Mouse (Mus musculus): ENCODE measurements around the gene Ech1. TPM values are rescaled to one million over a fixed set of nuclear protein-coding genes. Genes with fewer than 3 reads are reported as not detected.
"Not testable (repeated sequence)": the region's sequence is repeated elsewhere in the genome, so short reads cannot be mapped to it uniquely, and the experiment has no call there.

Gene Ech1
- polyA plus RNA-seq, 1 experiment = 865 TPM

DNA sequence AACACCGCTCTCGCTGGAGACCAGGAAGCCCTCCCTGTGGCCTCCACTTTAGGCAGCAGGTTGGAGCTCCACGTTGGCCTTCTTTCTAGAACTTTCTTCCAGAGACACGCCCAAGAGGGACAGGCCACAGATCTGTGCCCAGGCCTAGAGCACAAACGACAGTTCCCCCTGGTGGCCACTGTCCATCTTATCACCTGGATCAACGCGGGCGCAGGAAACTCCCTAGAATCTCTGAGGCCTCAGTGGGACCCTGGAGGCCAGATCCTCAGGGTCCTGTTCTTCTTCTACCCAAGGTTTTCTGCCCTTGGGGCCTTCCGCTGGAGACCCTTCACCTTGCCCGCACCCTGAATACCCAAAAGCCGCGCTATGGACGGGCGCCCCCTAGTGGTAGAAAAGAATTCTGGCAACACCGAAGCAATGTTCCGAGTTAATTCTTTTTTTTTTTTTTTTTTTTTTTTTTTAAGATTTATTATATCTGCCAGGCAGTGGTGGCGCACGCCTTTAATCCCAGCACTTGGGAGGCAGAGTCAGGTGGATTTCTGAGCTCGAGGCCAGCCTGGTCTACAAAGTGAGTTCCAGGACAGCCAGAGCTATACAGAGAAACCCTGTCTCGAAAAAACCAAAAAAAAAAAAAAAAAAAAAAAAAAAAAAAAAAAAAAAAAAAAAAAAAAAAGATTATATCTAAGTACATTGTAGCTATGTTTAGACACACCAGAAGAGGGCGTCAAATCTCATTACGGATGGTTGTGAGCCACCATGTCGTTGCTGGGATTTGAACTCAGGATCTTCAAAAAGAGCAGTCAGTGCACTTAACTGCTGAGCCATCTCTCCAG is 42.7 kb downstream of the Ech1 start:
- peak; percentile 84 for DNase-seq
- H3K4me1 ChIP-seq (ENCODE audit: control insufficient read depth, insufficient read depth, low read length); H3K36me3 ChIP-seq (ENCODE audit: control insufficient read depth, insufficient read depth, low read length); H3K27me3 ChIP-seq (replicated peaks; ENCODE audit: control insufficient read depth, insufficient read depth, low read length): not testable (repeated sequence)
- H3K4me3 ChIP-seq (ENCODE audit: insufficient read depth, low read depth, low read length) = peak overlapping the region; percentile 34
- peak overlapping the region; percentile 2; the same call in 1 of the 2 replicates for H3K27ac ChIP-seq (ENCODE audit: insufficient read depth, low read depth, low read length)
- peak; percentile 48 for TF ChIP-seq CTCF (conservative IDR thresholded peaks at IDR 0.05; ENCODE audit: insufficient read depth, insufficient read length, low read depth, low read length)
- 18% methylated on average over 23 of the region's 23 CpGs for WGBS

- WGBS = 89% methylated on average over 24 of the region's 24 CpGs
- no peaks in the 10 kb centered on the region for H3K27me3 ChIP-seq (replicated peaks; ENCODE audit: control insufficient read depth, insufficient read depth, low read length)
- H3K36me3 ChIP-seq (ENCODE audit: control insufficient read depth, insufficient read depth, low read length) = no peaks in the 10 kb centered on the region
- TF ChIP-seq POLR2A (IDR thresholded peaks at IDR 0.05; ENCODE audit: low read depth, low read length) = no peak
- TF ChIP-seq CTCF (conservative IDR thresholded peaks at IDR 0.05; ENCODE audit: insufficient read depth, insufficient read length, low read depth, low read length) = no peak
- H3K27ac ChIP-seq (ENCODE audit: insufficient read depth, low read depth, low read length) = no peak overlapping the region
- no peak for DNase-seq
- no peak overlapping the region for H3K4me3 ChIP-seq (ENCODE audit: insufficient read depth, low read depth, low read length)
- no peaks in the 10 kb centered on the region for H3K4me1 ChIP-seq (ENCODE audit: control insufficient read depth, insufficient read depth, low read length)
Measured at GRCm38 (mm10) chr7:28870901-28871664, 46.1 kb downstream of the Ech1 start.

- no peak overlapping the region for H3K4me3 ChIP-seq (ENCODE audit: insufficient read depth, low read depth, low read length)
- TF ChIP-seq CTCF (conservative IDR thresholded peaks at IDR 0.05; ENCODE audit: insufficient read depth, insufficient read length, low read depth, low read length) (no peak), POLR2A (IDR thresholded peaks at IDR 0.05; ENCODE audit: low read depth, low read length) (no peak)
- H3K27me3 ChIP-seq (replicated peaks; ENCODE audit: control insufficient read depth, insufficient read depth, low read length) = no peaks in the 10 kb centered on the region
- H3K4me1 ChIP-seq (ENCODE audit: control insufficient read depth, insufficient read depth, low read length) = no peaks in the 10 kb centered on the region
- DNase-seq = no peak
- WGBS = 85% methylated on average over 2 of the region's 2 CpGs
- H3K36me3 ChIP-seq (ENCODE audit: control insufficient read depth, insufficient read depth, low read length) = no peaks in the 10 kb centered on the region
- no peak overlapping the region for H3K27ac ChIP-seq (ENCODE audit: insufficient read depth, low read depth, low read length)
Measured at GRCm38 (mm10) chr7:28874565-28874964, 49.5 kb downstream of the Ech1 start.

GRCm38 (mm10) chr7:28876099-28876498 is 51.1 kb downstream of the Ech1 start:
- H3K4me3 ChIP-seq (ENCODE audit: insufficient read depth, low read depth, low read length) = no peak overlapping the region
- no peaks in the 10 kb centered on the region for H3K4me1 ChIP-seq (ENCODE audit: control insufficient read depth, insufficient read depth, low read length)
- H3K27me3 ChIP-seq (replicated peaks; ENCODE audit: control insufficient read depth, insufficient read depth, low read length) = no peaks in the 10 kb centered on the region
- 67% methylated on average over 4 of the region's 4 CpGs for WGBS
- TF ChIP-seq CTCF (conservative IDR thresholded peaks at IDR 0.05; ENCODE audit: insufficient read depth, insufficient read length, low read depth, low read length) (no peak), POLR2A (IDR thresholded peaks at IDR 0.05; ENCODE audit: low read depth, low read length) (no peak)
- no peaks in the 10 kb centered on the region for H3K36me3 ChIP-seq (ENCODE audit: control insufficient read depth, insufficient read depth, low read length)
- DNase-seq = no peak
- no peak overlapping the region for H3K27ac ChIP-seq (ENCODE audit: insufficient read depth, low read depth, low read length)

- no peaks in the 10 kb centered on the region for H3K4me1 ChIP-seq (ENCODE audit: control insufficient read depth, insufficient read depth, low read length)
- H3K27me3 ChIP-seq (replicated peaks; ENCODE audit: control insufficient read depth, insufficient read depth, low read length) = no peaks in the 10 kb centered on the region
- WGBS = 88% methylated on average over 7 of the region's 7 CpGs
- H3K36me3 ChIP-seq (ENCODE audit: control insufficient read depth, insufficient read depth, low read length) = no peaks in the 10 kb centered on the region
- DNase-seq = no peak
- no peak overlapping the region for H3K4me3 ChIP-seq (ENCODE audit: insufficient read depth, low read depth, low read length)
- no peak for TF ChIP-seq CTCF (conservative IDR thresholded peaks at IDR 0.05; ENCODE audit: insufficient read depth, insufficient read length, low read depth, low read length)
- TF ChIP-seq POLR2A (IDR thresholded peaks at IDR 0.05; ENCODE audit: low read depth, low read length) = no peak
- no peak overlapping the region for H3K27ac ChIP-seq (ENCODE audit: insufficient read depth, low read depth, low read length)
Measured at GRCm38 (mm10) chr7:28877155-28877554, 52.1 kb downstream of the Ech1 start.

GRCm38 (mm10) chr7:28877856-28878255 is 52.8 kb downstream of the Ech1 start:
- H3K27me3 ChIP-seq (replicated peaks; ENCODE audit: control insufficient read depth, insufficient read depth, low read length) = no peaks in the 10 kb centered on the region
- WGBS = 88% methylated on average over 4 of the region's 4 CpGs
- H3K36me3 ChIP-seq (ENCODE audit: control insufficient read depth, insufficient read depth, low read length) = no peaks in the 10 kb centered on the region
- DNase-seq = no peak
- H3K27ac ChIP-seq (ENCODE audit: insufficient read depth, low read depth, low read length) = no peak overlapping the region
- H3K4me3 ChIP-seq (ENCODE audit: insufficient read depth, low read depth, low read length) = no peak overlapping the region
- TF ChIP-seq CTCF (conservative IDR thresholded peaks at IDR 0.05; ENCODE audit: insufficient read depth, insufficient read length, low read depth, low read length) (no peak), POLR2A (IDR thresholded peaks at IDR 0.05; ENCODE audit: low read depth, low read length) (no peak)
- no peaks in the 10 kb centered on the region for H3K4me1 ChIP-seq (ENCODE audit: control insufficient read depth, insufficient read depth, low read length)

GRCm38 (mm10) chr7:28879606-28880005 is 54.6 kb downstream of the Ech1 start:
- H3K4me3 ChIP-seq (ENCODE audit: insufficient read depth, low read depth, low read length) = no peak overlapping the region
- DNase-seq = no peak
- TF ChIP-seq CTCF (conservative IDR thresholded peaks at IDR 0.05; ENCODE audit: insufficient read depth, insufficient read length, low read depth, low read length) = no peak
- TF ChIP-seq POLR2A (IDR thresholded peaks at IDR 0.05; ENCODE audit: low read depth, low read length) = no peak
- H3K27me3 ChIP-seq (replicated peaks; ENCODE audit: control insufficient read depth, insufficient read depth, low read length) = no peaks in the 10 kb centered on the region
- 82% methylated on average over 7 of the region's 7 CpGs for WGBS
- no peak overlapping the region for H3K27ac ChIP-seq (ENCODE audit: insufficient read depth, low read depth, low read length)
- no peaks in the 10 kb centered on the region for H3K4me1 ChIP-seq (ENCODE audit: control insufficient read depth, insufficient read depth, low read length)
- no peaks in the 10 kb centered on the region for H3K36me3 ChIP-seq (ENCODE audit: control insufficient read depth, insufficient read depth, low read length)

All from kidney, adult 2 months (tissue).